Mouse (Mus musculus): ENCODE data around the gene Gm49353. TPM values are rescaled to one million over a fixed set of nuclear protein-coding genes. Genes with fewer than 3 reads are reported as not detected.

Gm49353 gene
- total RNA-seq (2023): not detected in 2 replicates

DNA sequence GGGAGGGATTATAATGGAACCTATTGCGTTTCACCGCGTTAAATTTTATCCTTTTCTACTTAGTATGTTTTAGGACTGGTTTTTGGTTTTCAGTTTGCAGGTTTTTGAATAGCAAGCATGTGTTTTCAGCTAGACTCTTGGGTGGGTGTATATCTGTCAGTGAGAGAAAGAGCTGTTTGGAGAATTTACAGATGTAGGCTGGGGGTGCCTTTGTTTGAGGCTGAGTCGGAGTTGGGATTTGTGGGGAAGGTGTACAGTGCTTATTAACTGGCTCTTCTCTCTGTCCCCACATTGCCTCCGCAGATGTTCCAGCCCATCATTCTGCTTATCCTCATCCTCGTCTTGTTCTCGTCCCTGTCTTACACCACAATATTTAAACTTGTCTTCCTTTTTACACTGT, at the start of gene Gm49353:
Gene Gm49353 (plus strand): TSS at position 313 of the 400 bp plus-strand sequence.

GRCm38 (mm10) chr10:29211453-29211852, 12.7 kb downstream of the Gm49353 start, which contains the start of gene 9330159F19Rik:
TSS of gene 9330159F19Rik (plus strand) at chr10:29211606.

Other genes with a start within 250 kb of the Gm49353 start
- not detected in 2 replicates for gene 2310057J18Rik, start 212.7 kb upstream of the Gm49353 start, total RNA-seq (2023)
- gene Soga3, start 55.1 kb upstream of the Gm49353 start, total RNA-seq (2023): not detected in 2 replicates
- not detected in 2 replicates for gene 9330159F19Rik, start 12.7 kb downstream of the Gm49353 start, total RNA-seq (2023)
- gene Echdc1, start 114.2 kb downstream of the Gm49353 start, total RNA-seq (2023): 1.1 and 3.2 TPM in 2 replicates
- 69.4 and 110 TPM in 2 replicates for gene Rnf146, start 163.5 kb downstream of the Gm49353 start, total RNA-seq (2023)